Mouse (Mus musculus): Measurements from ENCODE around the gene Haao. TPM values are rescaled to one million over a fixed set of nuclear protein-coding genes. Genes with fewer than 3 reads are reported as not detected.

Gene Haao
- total RNA-seq, 1 experiment: 0.54 TPM

GRCm38 (mm10) chr17:83820701-83821100, 27.1 kb downstream of the Haao start:
- H3K27ac ChIP-seq (ENCODE audit: insufficient read depth, low read depth, low read length, poor library complexity, severe bottlenecking): no peak overlapping the region
- no peak for DNase-seq (ENCODE audit: low read depth, low spot score)
- no peaks in the 10 kb centered on the region for H3K9me3 ChIP-seq (ENCODE audit: control insufficient read depth, insufficient read depth, low read depth, low read length)
- no peak overlapping the region for H3K4me3 ChIP-seq (ENCODE audit: insufficient read depth in 1 of 2, low read depth in 1 of 2, low read length in 2 of 2, poor library complexity in 1 of 2, severe bottlenecking in 1 of 2)
- in situ Hi-C loops (cut with MboI; ENCODE audit: low sequenced_read_pairs in 2 of 2, unreplicated experiment in 2 of 2): loop anchor here in 1 of 2 experiments (25.0 kb wide), 1 partner anchor 783 kb away; no protein-coding TSS in a partner anchor
- H3K4me1 ChIP-seq (ENCODE audit: control insufficient read depth in 2 of 2, insufficient read depth in 2 of 2, low read length in 2 of 2, poor library complexity in 1 of 2): no peaks in the 10 kb centered on the region; a peak in 1 of 4 replicates
- TF ChIP-seq HCFC1 (IDR thresholded peaks at IDR 0.05; ENCODE audit: borderline replicate concordance, insufficient read depth, low read length) (no peak), ZNF384 (IDR thresholded peaks at IDR 0.05; ENCODE audit: low read depth, low read length) (no peak), MAFK (IDR thresholded peaks at IDR 0.05; ENCODE audit: insufficient read depth, low read depth, low read length) (no peak), CHD2 (IDR thresholded peaks at IDR 0.05; ENCODE audit: low read depth, low read length) (no peak), ZC3H11A (IDR thresholded peaks at IDR 0.05; ENCODE audit: borderline replicate concordance, low read depth, low read length) (no peak)
- no peaks in the 10 kb centered on the region for H3K36me3 ChIP-seq (ENCODE audit: control insufficient read depth, insufficient read depth, low read length, poor library complexity, severe bottlenecking)
- no peak overlapping the region for H3K9ac ChIP-seq (ENCODE audit: insufficient read depth, low read depth, low read length, poor library complexity, severe bottlenecking)

- in situ Hi-C loops (cut with MboI; ENCODE audit: low sequenced_read_pairs in 2 of 2, unreplicated experiment in 2 of 2): loop anchor here in 1 of 2 experiments (25.0 kb wide), 1 partner anchor 782 kb away; no protein-coding TSS in a partner anchor
- DNase-seq (ENCODE audit: low read depth, low spot score): no peak
- Histone ChIP-seq H3K9ac (ENCODE audit: insufficient read depth, low read depth, low read length, poor library complexity, severe bottlenecking) (no peak overlapping the region), H3K4me3 (ENCODE audit: insufficient read depth in 1 of 2, low read depth in 1 of 2, low read length in 2 of 2, poor library complexity in 1 of 2, severe bottlenecking in 1 of 2) (no peak overlapping the region), H3K36me3 (ENCODE audit: control insufficient read depth, insufficient read depth, low read length, poor library complexity, severe bottlenecking) (no peaks in the 10 kb centered on the region), H3K27ac (ENCODE audit: insufficient read depth, low read depth, low read length, poor library complexity, severe bottlenecking) (no peak overlapping the region), H3K9me3 (ENCODE audit: control insufficient read depth, insufficient read depth, low read depth, low read length) (no peaks in the 10 kb centered on the region), H3K4me1 (ENCODE audit: control insufficient read depth in 2 of 2, insufficient read depth in 2 of 2, low read length in 2 of 2, poor library complexity in 1 of 2) (no peaks in the 10 kb centered on the region; a peak in 1 of 4 replicates)
- no peak for TF ChIP-seq ZNF384 (IDR thresholded peaks at IDR 0.05; ENCODE audit: low read depth, low read length)
These were observed 28.3 kb downstream of the Haao start for GRCm38 (mm10) chr17:83819503-83819902.

- no peak overlapping the region for H3K27ac ChIP-seq (ENCODE audit: insufficient read depth, low read depth, low read length, poor library complexity, severe bottlenecking)
- peaks cover 2% of the 10 kb centered on the region; the same call in 1 of the 2 replicates for H3K36me3 ChIP-seq (ENCODE audit: control insufficient read depth, insufficient read depth, low read length, poor library complexity, severe bottlenecking)
- no peak overlapping the region for H3K4me3 ChIP-seq (ENCODE audit: insufficient read depth in 1 of 2, low read depth in 1 of 2, low read length in 2 of 2, poor library complexity in 1 of 2, severe bottlenecking in 1 of 2)
- TF ChIP-seq CHD2 (IDR thresholded peaks at IDR 0.05; ENCODE audit: low read depth, low read length): no peak
- no peak for TF ChIP-seq MAFK (IDR thresholded peaks at IDR 0.05; ENCODE audit: insufficient read depth, low read depth, low read length)
- no peak for TF ChIP-seq ZC3H11A (IDR thresholded peaks at IDR 0.05; ENCODE audit: borderline replicate concordance, low read depth, low read length)
- no peak for TF ChIP-seq HCFC1 (IDR thresholded peaks at IDR 0.05; ENCODE audit: borderline replicate concordance, insufficient read depth, low read length)
- TF ChIP-seq ZNF384 (IDR thresholded peaks at IDR 0.05; ENCODE audit: low read depth, low read length): no peak
- no peaks in the 10 kb centered on the region; a peak in 1 of 4 replicates for H3K4me1 ChIP-seq (ENCODE audit: control insufficient read depth in 2 of 2, insufficient read depth in 2 of 2, low read length in 2 of 2, poor library complexity in 1 of 2)
- no peaks in the 10 kb centered on the region for H3K9me3 ChIP-seq (ENCODE audit: control insufficient read depth, insufficient read depth, low read depth, low read length)
- in situ Hi-C loops (cut with MboI; ENCODE audit: low sequenced_read_pairs in 2 of 2, unreplicated experiment in 2 of 2): loop anchor here in 1 of 2 experiments (25.0 kb wide), 1 partner anchor 780 kb away; no protein-coding TSS in a partner anchor
- DNase-seq (ENCODE audit: low read depth, low spot score): no peak
- H3K9ac ChIP-seq (ENCODE audit: insufficient read depth, low read depth, low read length, poor library complexity, severe bottlenecking): no peak overlapping the region
These were observed 30.8 kb downstream of the Haao start for GRCm38 (mm10) chr17:83816996-83817395.

- Histone ChIP-seq H3K9ac (ENCODE audit: insufficient read depth, low read depth, low read length, poor library complexity, severe bottlenecking) (no peak overlapping the region), H3K4me1 (ENCODE audit: control insufficient read depth in 2 of 2, insufficient read depth in 2 of 2, low read length in 2 of 2, poor library complexity in 1 of 2) (peaks cover 9 to 18% of the 10 kb centered on the region in 2 experiments), H3K36me3 (ENCODE audit: control insufficient read depth, insufficient read depth, low read length, poor library complexity, severe bottlenecking) (peaks cover 2% of the 10 kb centered on the region; the same call in 1 of the 2 replicates), H3K27ac (ENCODE audit: insufficient read depth, low read depth, low read length, poor library complexity, severe bottlenecking) (no peak overlapping the region), H3K9me3 (ENCODE audit: control insufficient read depth, insufficient read depth, low read depth, low read length) (no peaks in the 10 kb centered on the region), H3K4me3 (ENCODE audit: insufficient read depth in 1 of 2, low read depth in 1 of 2, low read length in 2 of 2, poor library complexity in 1 of 2, severe bottlenecking in 1 of 2) (no peak overlapping the region)
- TF ChIP-seq ZNF384 (IDR thresholded peaks at IDR 0.05; ENCODE audit: low read depth, low read length): no peak
- no peak for TF ChIP-seq CHD2 (IDR thresholded peaks at IDR 0.05; ENCODE audit: low read depth, low read length)
- TF ChIP-seq ZC3H11A (IDR thresholded peaks at IDR 0.05; ENCODE audit: borderline replicate concordance, low read depth, low read length): no peak
- no peak for TF ChIP-seq HCFC1 (IDR thresholded peaks at IDR 0.05; ENCODE audit: borderline replicate concordance, insufficient read depth, low read length)
- no peak for DNase-seq (ENCODE audit: low read depth, low spot score)
- in situ Hi-C loops (cut with MboI; ENCODE audit: low sequenced_read_pairs in 2 of 2, unreplicated experiment in 2 of 2): loop anchor here in 1 of 2 experiments (25.0 kb wide), 1 partner anchor 776 kb away; no protein-coding TSS in a partner anchor
These were observed 34.7 kb downstream of the Haao start for GRCm38 (mm10) chr17:83813050-83813449.
